Mouse (Mus musculus) monocyte, adult 2 months (primary cell): ENCODE measurements around the gene Rtkn.

Experiments
- DNase-seq, 2 experiments: peaks; one replicate each; pipeline ENCODE4 v3.0.0; 2022; ENCODE audit warnings: low spot score in 2 of 2, low read depth in 1 of 2

Gene Rtkn

GRCm38 (mm10) chr6:83134951-83135513, at the start of gene Rtkn:
Gene Rtkn, plus strand, starts transcription at chr6:83135463.
- DNase-seq: no peak

GRCm38 (mm10) chr6:83086121-83087035, 48.9 kb upstream of the Rtkn start, which contains the start of gene Lbx2:
Gene Lbx2, plus strand, starts transcription at chr6:83086367.
- no peak for DNase-seq

- DNase-seq: no peak
Observed at GRCm38 (mm10) chr6:83087205-83087925, 47.9 kb upstream of the Rtkn start.

GRCm38 (mm10) chr6:83087926-83088260, 47.4 kb upstream of the Rtkn start:
- no peak for DNase-seq

- no peak for DNase-seq
Observed at GRCm38 (mm10) chr6:83092416-83093127, 42.7 kb upstream of the Rtkn start.

GRCm38 (mm10) chr6:83095968-83096367, 39.3 kb upstream of the Rtkn start:
- no peak for DNase-seq

- DNase-seq: no peak
Observed at GRCm38 (mm10) chr6:83098411-83098810, 36.9 kb upstream of the Rtkn start.

- DNase-seq: peak; percentile 62 to 75
Observed at GRCm38 (mm10) chr6:83101316-83101687, 34.0 kb upstream of the Rtkn start, which contains the start of the genes Ccdc142 and Gm42688. Gene Ccdc142, plus strand, starts transcription at chr6:83101601. Gene Gm42688, plus strand, starts transcription at chr6:83101617.

- peak in 1 of 2 experiments; percentile 27 for DNase-seq
Observed at GRCm38 (mm10) chr6:83101688-83102556, 33.3 kb upstream of the Rtkn start.

GRCm38 (mm10) chr6:83103130-83103650, 32.1 kb upstream of the Rtkn start:
- no peak for DNase-seq

GRCm38 (mm10) chr6:83104158-83104557, 31.1 kb upstream of the Rtkn start:
- DNase-seq: no peak

- DNase-seq: peak in 1 of 2 experiments; percentile 73
Observed at GRCm38 (mm10) chr6:83107566-83108400, 27.5 kb upstream of the Rtkn start.

GRCm38 (mm10) chr6:83108762-83109668, 26.2 kb upstream of the Rtkn start, which contains the start of gene Mrpl53:
Gene Mrpl53, plus strand, starts transcription at chr6:83109040.
- peak in 1 of 2 experiments; percentile 51 for DNase-seq

- no peak for DNase-seq
Observed at GRCm38 (mm10) chr6:83111510-83112136, 23.6 kb upstream of the Rtkn start.

GRCm38 (mm10) chr6:83115011-83115671, 20.1 kb upstream of the Rtkn start, which contains the start of gene Mogs:
Gene Mogs, plus strand, starts transcription at chr6:83115496.
- DNase-seq: peak; percentile 77 to 90

GRCm38 (mm10) chr6:83115682-83116372, 19.4 kb upstream of the Rtkn start:
- DNase-seq: no peak
